ENCODE assay signal across 10 mouse cellular contexts in the genomic region with DNA sequence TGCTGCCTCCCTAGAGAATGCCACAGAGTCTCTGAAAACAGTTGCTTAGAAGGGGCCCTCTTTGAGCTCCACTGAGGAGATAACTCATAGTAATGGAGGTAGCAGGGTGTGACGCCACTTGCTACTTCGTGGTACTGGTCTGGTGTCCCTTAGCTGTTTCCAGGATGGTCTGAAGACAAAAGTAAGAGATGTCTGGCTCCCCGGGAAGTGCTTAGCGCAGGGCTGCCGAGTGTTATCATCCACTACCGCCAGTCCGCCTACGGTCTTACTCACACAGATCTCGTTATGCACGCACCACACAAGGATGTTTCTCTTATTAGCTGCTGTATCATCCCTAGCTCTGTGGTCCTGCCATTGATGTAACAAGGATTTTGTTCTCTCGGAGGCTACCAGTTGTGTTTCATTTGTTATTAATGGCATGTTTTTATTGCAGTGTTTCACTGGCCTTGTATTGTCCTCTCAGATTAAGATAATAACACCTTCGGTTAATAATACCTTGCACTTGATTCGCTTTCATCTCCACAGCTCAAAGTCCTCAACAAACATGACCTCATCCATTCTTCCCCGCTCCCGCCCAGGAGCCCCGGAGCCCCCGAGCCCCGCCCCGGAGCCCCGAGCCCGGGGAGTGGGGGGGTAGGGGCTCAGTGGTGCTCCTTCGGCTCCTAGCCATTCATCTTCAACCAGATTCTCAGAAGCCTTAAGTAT. TPM values are rescaled to one million over a fixed set of nuclear protein-coding genes. Genes with fewer than 3 reads are reported as not detected.
A peak's percentile ranks its signal among the peaks of the same experiment; 100 is the strongest.
DNase-seq lines count a peak whose midpoint lies in the region; ATAC-seq and TF ChIP-seq lines count a peak whose summit lies in the region.
"Had no signal": no experiment of that assay in that cellular context is flagged by ENCODE, and none has a peak within 500 bp of the region (broad histone marks: within the 10 kb centered on the region; RNA-seq: fewer than 3 reads in every experiment).

No protein-coding gene starts in this region.

- H3K27me3 ChIP-seq in embryonic facial prominence, embryonic 13.5 days, result no peaks in the 10 kb centered on the region
- peaks cover 11% of the 10 kb centered on the region; the same call in 1 of the 2 replicates for H3K27me3 ChIP-seq in midbrain, embryonic 12.5 days

- peaks cover 22 to 26% of the 10 kb centered on the region in 2 experiments for H3K4me1 ChIP-seq in ES-E14 (ENCODE audit: control insufficient read depth in 2 of 2, insufficient read depth in 2 of 2, low read length in 2 of 2, poor library complexity in 1 of 2)
- peaks cover 28% of the 10 kb centered on the region for H3K4me1 ChIP-seq in embryonic facial prominence, embryonic 13.5 days
- H3K4me1 ChIP-seq in midbrain, embryonic 12.5 days, result peaks cover 16% of the 10 kb centered on the region

- DNase-seq in kidney, adult 9 months, result peak; percentile 64
- no peak for DNase-seq in kidney, adult 18-20 months
- no peak for DNase-seq in ES-E14 (ENCODE audit: low read depth, low spot score)
- DNase-seq in T-cell, adult 2 months (ENCODE audit: low spot score), result no peak
- no peak for DNase-seq in gastrocnemius, adult 18-20 months (ENCODE audit: low spot score)
- DNase-seq: cerebellum, adult 9-10 months had no signal

- ATAC-seq in embryonic facial prominence, embryonic 13.5 days (ENCODE audit: insufficient number of reproducible peaks, insufficient read depth, low FRiP score, low TSS enrichment, low read depth), result no peak
- no peak for ATAC-seq in midbrain, embryonic 12.5 days (ENCODE audit: low FRiP score, low read depth)
- ATAC-seq: inflammation-experienced regulatory T-cells, adult 6 months had no signal

- peaks cover 10% of the 10 kb centered on the region; the same call in 1 of the 2 replicates for H3K36me3 ChIP-seq in ES-E14 (ENCODE audit: control insufficient read depth, insufficient read depth, low read length, poor library complexity, severe bottlenecking)
- no peaks in the 10 kb centered on the region; the same call in 1 of the 2 replicates for H3K36me3 ChIP-seq in embryonic facial prominence, embryonic 13.5 days
- peaks cover 2% of the 10 kb centered on the region; the same call in 1 of the 2 replicates for H3K36me3 ChIP-seq in midbrain, embryonic 12.5 days

- WGBS in embryonic facial prominence, embryonic 13.5 days, result 39% methylated on average over 22 of the region's 22 CpGs
- WGBS in midbrain, embryonic 12.5 days, result 36% methylated on average over 22 of the region's 22 CpGs

- H3K27ac ChIP-seq in ES-E14 (ENCODE audit: insufficient read depth, low read depth, low read length, poor library complexity, severe bottlenecking), result peak overlapping the region; percentile 75
- no peak overlapping the region for H3K27ac ChIP-seq in embryonic facial prominence, embryonic 13.5 days
- H3K27ac ChIP-seq in midbrain, embryonic 12.5 days (replicated peaks), result no peak overlapping the region

- H3K9me3 ChIP-seq in ES-E14 (ENCODE audit: control insufficient read depth, insufficient read depth, low read depth, low read length), result no peaks in the 10 kb centered on the region
- H3K9me3 ChIP-seq in embryonic facial prominence, embryonic 13.5 days, result no peaks in the 10 kb centered on the region
- H3K9me3 ChIP-seq in midbrain, embryonic 12.5 days, result no peaks in the 10 kb centered on the region

- H3K4me2 ChIP-seq in embryonic facial prominence, embryonic 13.5 days, result peak overlapping the region; percentile 12; the same call in 1 of the 2 replicates
- H3K4me2 ChIP-seq in midbrain, embryonic 12.5 days (replicated peaks), result peak overlapping the region; percentile 26

- in situ Hi-C loops in ES-E14 (cut with MboI; ENCODE audit: low sequenced_read_pairs in 2 of 2, unreplicated experiment in 2 of 2), result no loop called here

- H3K9ac ChIP-seq in ES-E14 (ENCODE audit: insufficient read depth, low read depth, low read length, poor library complexity, severe bottlenecking), result 0 out of 2 replicates have a peak overlapping the region, but pooled peaks have one; percentile 49
- H3K9ac ChIP-seq in embryonic facial prominence, embryonic 13.5 days, result no peak overlapping the region
- 0 out of 2 replicates have a peak overlapping the region, but pooled peaks have one; percentile 4 for H3K9ac ChIP-seq in midbrain, embryonic 12.5 days (replicated peaks)

- peak overlapping the region; percentile 28 to 42 for H3K4me3 ChIP-seq in ES-E14 (ENCODE audit: insufficient read depth in 1 of 2, low read depth in 1 of 2, low read length in 2 of 2, poor library complexity in 1 of 2, severe bottlenecking in 1 of 2)
- no peak overlapping the region for H3K4me3 ChIP-seq in embryonic facial prominence, embryonic 13.5 days
- H3K4me3 ChIP-seq in midbrain, embryonic 12.5 days, result no peak overlapping the region

TF ChIP-seq in ES-E14, 5 proteins besides CTCF, POLR2A, EP300 and RAD21:
- TF ChIP-seq ZNF384 (IDR thresholded peaks at IDR 0.05; ENCODE audit: low read depth, low read length), result no peak
- TF ChIP-seq ZC3H11A (IDR thresholded peaks at IDR 0.05; ENCODE audit: borderline replicate concordance, low read depth, low read length), result no peak
- TF ChIP-seq HCFC1 (IDR thresholded peaks at IDR 0.05; ENCODE audit: borderline replicate concordance, insufficient read depth, low read length), result no peak
- no peak for TF ChIP-seq MAFK (IDR thresholded peaks at IDR 0.05; ENCODE audit: insufficient read depth, low read depth, low read length)
- TF ChIP-seq CHD2 (IDR thresholded peaks at IDR 0.05; ENCODE audit: low read depth, low read length), result no peak
TF ChIP-seq in ES-E14: peak in this region for 0.

RNA-seq across cellular contexts. Expression of a gene that starts 3.0 kb away (rescaled TPM):
- total RNA-seq in ES-E14 (2012; rRNA removed), result 106 and 117 TPM in 2 replicates
- polyA plus RNA-seq in embryonic facial prominence, embryonic 13.5 days (2015; fragmentation: Nextera tagmentation; extraction: Ambion mirVana), result 26.4 and 35.2 TPM in 2 replicates
- 47.7 and 52.5 TPM in 2 replicates for polyA plus RNA-seq in midbrain, embryonic 12.5 days (2016; fragmentation: Nextera tagmentation; extraction: Ambion mirVana)
- 10 to 100 TPM; 32.1 to 45.8 TPM for total RNA-seq in gastrocnemius, adult 18-20 months (2021)

RNA-seq across cellular contexts. Expression of a gene that starts 18.0 kb away (rescaled TPM):
- total RNA-seq in ES-E14 (2012; rRNA removed), result 3.7 and 6.1 TPM in 2 replicates
- 10.2 and 16.5 TPM in 2 replicates for polyA plus RNA-seq in embryonic facial prominence, embryonic 13.5 days (2015; fragmentation: Nextera tagmentation; extraction: Ambion mirVana)
- polyA plus RNA-seq in midbrain, embryonic 12.5 days (2016; fragmentation: Nextera tagmentation; extraction: Ambion mirVana), result 35.7 and 37.8 TPM in 2 replicates
- 10 to 100 TPM; 24.2 to 27.5 TPM for total RNA-seq in gastrocnemius, adult 18-20 months (2021)

RNA-seq across cellular contexts. Expression of a gene that starts 35.2 kb away (rescaled TPM):
- 0.22 and 0.37 TPM in 2 replicates for total RNA-seq in ES-E14 (2012; rRNA removed)
- 0.19 and 0.55 TPM in 2 replicates for polyA plus RNA-seq in embryonic facial prominence, embryonic 13.5 days (2015; fragmentation: Nextera tagmentation; extraction: Ambion mirVana)
- not detected in 2 replicates for polyA plus RNA-seq in midbrain, embryonic 12.5 days (2016; fragmentation: Nextera tagmentation; extraction: Ambion mirVana)
- total RNA-seq in gastrocnemius, adult 18-20 months (2021), result not detected
- total RNA-seq: neutrophil, adult 5-6 weeks had no signal
- polyA plus RNA-seq: inflammation-experienced regulatory T-cells, adult 6 months had no signal

Comparison
In these comparisons a context has a peak if more than half of its experiments do, and no peak if none do; other contexts are left out.
1. H3K4me3 ChIP-seq: peak in ES-E14 (2 of 2); none in embryonic facial prominence, embryonic 13.5 days (single experiment) and midbrain, embryonic 12.5 days (single experiment).